In genomic region chr7:65929398-65929797, GRCm38 (mm10) we compare ENCODE assay signal across 20 mouse cellular contexts.
DNase-seq lines count a peak whose midpoint lies in the region; ATAC-seq and TF ChIP-seq lines count a peak whose summit lies in the region.
"Had no signal": no experiment of that assay in that cellular context is flagged by ENCODE, and none has a peak within 500 bp of the region (broad histone marks: within the 10 kb centered on the region; RNA-seq: fewer than 3 reads in every experiment).

No protein-coding gene starts in this region.

- intact Hi-C loops in heart, postnatal 25 days (cut with DNase I) = no loop called here

- H3K4me2 ChIP-seq in heart, embryonic 11.5 days = no peak overlapping the region
- no peak overlapping the region for H3K4me2 ChIP-seq in intestine, embryonic 16.5 days (ENCODE audit: low read depth, low read length)
- H3K4me2 ChIP-seq in intestine, postnatal 0 days (replicated peaks; ENCODE audit: low read depth) = no peak overlapping the region
- H3K4me2 ChIP-seq in liver, embryonic 16.5 days (ENCODE audit: low read depth, low read length) = no peak overlapping the region
- H3K4me2 ChIP-seq: forebrain, embryonic 12.5 days; hindbrain, embryonic 14.5 days had no signal

- 15% methylated on average over 5 of the region's 5 CpGs for WGBS in heart, embryonic 11.5 days (ENCODE audit: insufficient replicate concordance)
- WGBS in intestine, embryonic 16.5 days = 19% methylated on average over 5 of the region's 5 CpGs
- 15% methylated on average over 5 of the region's 5 CpGs for WGBS in intestine, postnatal 0 days
- 15% methylated on average over 5 of the region's 5 CpGs for WGBS in liver, embryonic 16.5 days (ENCODE audit: insufficient replicate concordance)

- no peaks in the 10 kb centered on the region for H3K9me3 ChIP-seq in heart, embryonic 11.5 days (replicated peaks; ENCODE audit: control insufficient read depth, low read length)
- H3K9me3 ChIP-seq in intestine, embryonic 16.5 days (ENCODE audit: control insufficient read depth, low read length) = no peaks in the 10 kb centered on the region
- H3K9me3 ChIP-seq in intestine, postnatal 0 days (ENCODE audit: control insufficient read depth) = no peaks in the 10 kb centered on the region
- H3K9me3 ChIP-seq in liver, embryonic 16.5 days (replicated peaks; ENCODE audit: control insufficient read depth, low read length) = no peaks in the 10 kb centered on the region
- H3K9me3 ChIP-seq: forebrain, embryonic 12.5 days had no signal

- TF ChIP-seq CTCF in intestine, postnatal 0 days (IDR thresholded peaks at IDR 0.05; ENCODE audit: low read depth) = no peak
- TF ChIP-seq CTCF in layer of hippocampus, adult 2 months (conservative IDR thresholded peaks at IDR 0.05) = no peak

- H3K27ac ChIP-seq in heart, embryonic 11.5 days (ENCODE audit: low read depth, low read length) = no peak overlapping the region
- no peak overlapping the region for H3K27ac ChIP-seq in intestine, embryonic 16.5 days (ENCODE audit: low read length)
- no peak overlapping the region for H3K27ac ChIP-seq in intestine, postnatal 0 days (ENCODE audit: low read depth, low read length)
- H3K27ac ChIP-seq in liver, embryonic 16.5 days (ENCODE audit: low read length) = no peak overlapping the region
- no peak overlapping the region for H3K27ac ChIP-seq in layer of hippocampus, adult 2 months
- H3K27ac ChIP-seq: forebrain, embryonic 12.5 days; hindbrain, embryonic 14.5 days had no signal

- H3K36me3 ChIP-seq in heart, embryonic 11.5 days (ENCODE audit: control insufficient read depth, insufficient read depth, low read length) = no peaks in the 10 kb centered on the region
- no peaks in the 10 kb centered on the region for H3K36me3 ChIP-seq in intestine, embryonic 16.5 days (ENCODE audit: control insufficient read depth, insufficient read depth, low read length)
- no peaks in the 10 kb centered on the region for H3K36me3 ChIP-seq in intestine, postnatal 0 days (ENCODE audit: control insufficient read depth, insufficient read depth)
- H3K36me3 ChIP-seq in liver, embryonic 16.5 days (ENCODE audit: control insufficient read depth, insufficient read depth) = no peaks in the 10 kb centered on the region
- H3K36me3 ChIP-seq: forebrain, embryonic 12.5 days had no signal

- 0 out of 2 replicates have a peak, but pooled peaks have one; percentile 35 for ATAC-seq in heart, embryonic 11.5 days (replicated peaks; ENCODE audit: insufficient number of reproducible peaks, low FRiP score, low TSS enrichment)
- ATAC-seq in intestine, embryonic 16.5 days = peak; percentile 17; the same call in 1 of the 2 replicates
- no peak for ATAC-seq in intestine, postnatal 0 days
- ATAC-seq in liver, embryonic 16.5 days (ENCODE audit: low read depth) = peak; percentile 85
- no peak for ATAC-seq in monocyte, adult 5-6 weeks (replicated peaks; ENCODE audit: insufficient number of reproducible peaks, low FRiP score, low TSS enrichment, poor library complexity, severe bottlenecking)

- H3K4me3 ChIP-seq in heart, embryonic 11.5 days (ENCODE audit: low read depth, low read length) = no peak overlapping the region
- no peak overlapping the region for H3K4me3 ChIP-seq in intestine, embryonic 16.5 days (ENCODE audit: low read length)
- H3K4me3 ChIP-seq in intestine, postnatal 0 days (ENCODE audit: low read depth, low read length) = no peak overlapping the region
- H3K4me3 ChIP-seq in liver, embryonic 16.5 days (ENCODE audit: low read depth, low read length) = no peak overlapping the region
- no peak overlapping the region for H3K4me3 ChIP-seq in layer of hippocampus, adult 2 months
- H3K4me3 ChIP-seq: forebrain, embryonic 12.5 days had no signal

- H3K9ac ChIP-seq in heart, embryonic 11.5 days (ENCODE audit: low read depth, low read length) = no peak overlapping the region
- H3K9ac ChIP-seq in intestine, embryonic 16.5 days (ENCODE audit: low read depth, low read length) = no peak overlapping the region
- H3K9ac ChIP-seq in intestine, postnatal 0 days (ENCODE audit: low read depth, low read length) = no peak overlapping the region
- no peak overlapping the region for H3K9ac ChIP-seq in liver, embryonic 16.5 days (ENCODE audit: low read depth, low read length)
- H3K9ac ChIP-seq: forebrain, embryonic 12.5 days; hindbrain, embryonic 14.5 days had no signal

- peaks cover 18% of the 10 kb centered on the region for H3K4me1 ChIP-seq in heart, embryonic 11.5 days (ENCODE audit: control insufficient read depth, insufficient read depth, low read length)
- H3K4me1 ChIP-seq in intestine, embryonic 16.5 days (ENCODE audit: control insufficient read depth, insufficient read depth, low read length) = peaks cover 6% of the 10 kb centered on the region; the same call in 1 of the 2 replicates
- no peaks in the 10 kb centered on the region for H3K4me1 ChIP-seq in intestine, postnatal 0 days (replicated peaks; ENCODE audit: control insufficient read depth, insufficient read depth, low read length)
- H3K4me1 ChIP-seq in liver, embryonic 16.5 days (ENCODE audit: control insufficient read depth, low read depth, low read length) = no peaks in the 10 kb centered on the region; the same call in 1 of the 2 replicates

- DNase-seq in heart, postnatal 25 days (ENCODE audit: low spot score) = no peak
- peak; percentile 11 for DNase-seq in liver
- DNase-seq in layer of hippocampus, adult 2 months (ENCODE audit: low spot score in 2 of 2) = no peak
- DNase-seq: adrenal gland, postnatal 25 days; cerebellum, adult 11 months; cerebellum, postnatal 14 days; gastrocnemius, postnatal 10 days; kidney, adult 18-20 months; kidney, postnatal 10 days; lung, postnatal 10 days; midbrain, embryonic 14.5 days; right cerebral cortex, postnatal 4 days; thymus, adult 2 months had no signal

- H3K27me3 ChIP-seq in heart, embryonic 11.5 days (ENCODE audit: control insufficient read depth, insufficient read depth, low read length) = peaks cover 15% of the 10 kb centered on the region
- H3K27me3 ChIP-seq in intestine, embryonic 16.5 days (replicated peaks; ENCODE audit: control insufficient read depth, insufficient read depth, low read length) = no peaks in the 10 kb centered on the region
- no peaks in the 10 kb centered on the region for H3K27me3 ChIP-seq in intestine, postnatal 0 days (replicated peaks; ENCODE audit: control insufficient read depth, insufficient read depth, low read length)
- no peaks in the 10 kb centered on the region for H3K27me3 ChIP-seq in liver, embryonic 16.5 days (ENCODE audit: control insufficient read depth, insufficient read depth, low read depth, low read length)
- H3K27me3 ChIP-seq: forebrain, embryonic 12.5 days had no signal

Comparison
In these comparisons a context has a peak if more than half of its experiments do, and no peak if none do; other contexts are left out.
1. ATAC-seq: peak in heart, embryonic 11.5 days (single experiment), intestine, embryonic 16.5 days (single experiment) and liver, embryonic 16.5 days (single experiment); none in intestine, postnatal 0 days (single experiment) and monocyte, adult 5-6 weeks (single experiment).